Mouse (Mus musculus): ENCODE data around the gene Vmn2r50. TPM values are rescaled to one million over a fixed set of nuclear protein-coding genes. Genes with fewer than 3 reads are reported as not detected.
"Not testable (repeated sequence)": the region's sequence is repeated elsewhere in the genome, so short reads cannot be mapped to it uniquely, and the experiment has no call there.

The Vmn2r50 gene
- not detected in 2 replicates for polyA plus RNA-seq (2012; ENCODE audit: insufficient read depth, insufficient read length, low replicate concordance, missing spikeins)

DNA sequence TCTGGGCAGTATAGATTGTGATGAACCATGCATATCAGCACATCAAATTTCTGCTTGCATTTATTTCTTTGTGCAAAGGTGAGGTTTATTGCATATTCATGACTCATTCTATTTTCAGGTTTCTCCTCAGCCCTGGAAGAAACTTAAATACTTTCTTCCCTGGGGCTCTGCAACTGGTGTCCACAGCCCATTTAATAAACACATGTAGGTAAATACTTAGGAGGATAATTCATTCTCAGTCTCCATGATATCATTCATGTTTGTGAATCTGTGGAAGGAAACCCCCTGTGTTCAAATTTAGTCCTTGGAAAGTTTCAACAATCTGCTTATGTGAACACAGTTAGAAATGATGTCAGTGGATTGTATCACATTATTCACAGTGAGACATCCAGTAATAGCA is at the start of gene Vmn2r50:
Gene Vmn2r50 (minus strand): TSS at position 101 of the 400 bp plus-strand sequence.
- not testable (repeated sequence) for H3K27ac ChIP-seq (ENCODE audit: insufficient read depth, low read depth, low read length); H3K4me3 ChIP-seq (ENCODE audit: insufficient read depth, low read depth, low read length); H3K4me1 ChIP-seq (ENCODE audit: control insufficient read depth, insufficient read depth, low read length)

DNA sequence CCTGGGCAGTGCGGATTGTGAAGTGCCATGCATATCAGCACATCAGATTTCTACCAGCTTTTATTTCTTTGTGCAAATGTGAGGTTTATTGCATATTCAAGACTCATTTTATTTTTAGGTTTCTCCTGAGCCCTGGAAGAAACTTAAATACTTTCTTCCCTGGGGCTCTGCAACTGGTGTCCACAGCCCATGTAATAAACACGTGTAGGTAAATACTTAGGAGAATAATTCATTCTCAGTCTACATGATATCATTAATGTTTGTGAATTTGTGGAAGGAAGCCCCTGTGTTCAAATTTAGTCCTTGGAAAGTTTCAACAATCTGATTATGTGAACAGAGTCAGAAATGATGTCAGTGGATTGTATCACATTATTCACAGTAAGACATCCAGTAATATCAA is 60.9 kb downstream of the Vmn2r50 start, which contains the start of gene Vmn2r49:
Gene Vmn2r49 (minus strand): TSS at position 101 of the 400 bp plus-strand sequence.
- H3K4me1 ChIP-seq (ENCODE audit: control insufficient read depth, insufficient read depth, low read length); H3K4me3 ChIP-seq (ENCODE audit: insufficient read depth, low read depth, low read length); H3K27ac ChIP-seq (ENCODE audit: insufficient read depth, low read depth, low read length): not testable (repeated sequence)
- WGBS: 65% methylated on average over 2 of the region's 2 CpGs

Other genes with a start within 250 kb of the Vmn2r50 start
- gene Vmn2r47, start 212.0 kb downstream of the Vmn2r50 start, polyA plus RNA-seq (2012; ENCODE audit: insufficient read depth, insufficient read length, low replicate concordance, missing spikeins): not detected in 2 replicates
- not detected in 2 replicates for gene Vmn2r48, start 99.7 kb downstream of the Vmn2r50 start, polyA plus RNA-seq (2012; ENCODE audit: insufficient read depth, insufficient read length, low replicate concordance, missing spikeins)
- gene Vmn2r49, start 61.0 kb downstream of the Vmn2r50 start, polyA plus RNA-seq (2012; ENCODE audit: insufficient read depth, insufficient read length, low replicate concordance, missing spikeins): not detected in 2 replicates
- not detected in 2 replicates for gene Vmn2r51, start 52.4 kb upstream of the Vmn2r50 start, polyA plus RNA-seq (2012; ENCODE audit: insufficient read depth, insufficient read length, low replicate concordance, missing spikeins)
- gene Vmn2r52, start 123.3 kb upstream of the Vmn2r50 start, polyA plus RNA-seq (2012; ENCODE audit: insufficient read depth, insufficient read length, low replicate concordance, missing spikeins): not detected in 2 replicates
- not detected in 2 replicates for gene Vmn1r66, start 224.7 kb upstream of the Vmn2r50 start, polyA plus RNA-seq (2012; ENCODE audit: insufficient read depth, insufficient read length, low replicate concordance, missing spikeins)